Mouse (Mus musculus): ENCODE results near the gene 3110082I17Rik. TPM values are rescaled to one million over a fixed set of nuclear protein-coding genes. Genes with fewer than 3 reads are reported as not detected.
A peak's percentile ranks its signal among the peaks of the same experiment; 100 is the strongest.

3110082I17Rik gene
- polyA plus RNA-seq, 1 experiment from 2014 or later: 21.9 TPM

- H3K27me3 ChIP-seq (ENCODE audit: control insufficient read depth, insufficient read depth, low read length): peaks cover 63% of the 10 kb centered on the region
- no peak overlapping the region for H3K27ac ChIP-seq (ENCODE audit: low read depth, low read length)
- H3K9me3 ChIP-seq (replicated peaks; ENCODE audit: control insufficient read depth, low read length): no peaks in the 10 kb centered on the region
- peaks cover 14% of the 10 kb centered on the region; the same call in 1 of the 2 replicates for H3K4me1 ChIP-seq (ENCODE audit: control insufficient read depth, insufficient read depth, low read length)
- WGBS (ENCODE audit: insufficient replicate concordance): 62% methylated on average over 13 of the region's 13 CpGs
- no peak overlapping the region for H3K4me2 ChIP-seq
- no peak overlapping the region for H3K9ac ChIP-seq (ENCODE audit: low read depth, low read length)
- no peak overlapping the region for H3K4me3 ChIP-seq (ENCODE audit: low read depth, low read length)
- no peak for ATAC-seq (replicated peaks; ENCODE audit: insufficient number of reproducible peaks, low FRiP score, low TSS enrichment)
- H3K36me3 ChIP-seq (ENCODE audit: control insufficient read depth, insufficient read depth, low read length): no peaks in the 10 kb centered on the region
Measured at GRCm38 (mm10) chr5:139326111-139326696, 134.1 kb downstream of the 3110082I17Rik start.

- WGBS (ENCODE audit: insufficient replicate concordance): 3% methylated on average over 50 of the region's 61 CpGs
- ATAC-seq (replicated peaks; ENCODE audit: insufficient number of reproducible peaks, low FRiP score, low TSS enrichment): 0 out of 2 replicates have a peak, but pooled peaks have one; percentile 17
Measured at GRCm38 (mm10) chr5:139325395-139325966, 134.8 kb downstream of the 3110082I17Rik start, which contains the start of gene Adap1. Adap1 (minus strand) TSS chr5:139325622.

GRCm38 (mm10) chr5:139324691-139325394 lies 135.5 kb downstream of the 3110082I17Rik start:
- H3K4me1 ChIP-seq (ENCODE audit: control insufficient read depth, insufficient read depth, low read length): peaks cover 14% of the 10 kb centered on the region; the same call in 1 of the 2 replicates
- H3K27me3 ChIP-seq (ENCODE audit: control insufficient read depth, insufficient read depth, low read length): peaks cover 56% of the 10 kb centered on the region
- H3K4me3 ChIP-seq (ENCODE audit: low read depth, low read length): peak overlapping the region; percentile 61
- ATAC-seq (replicated peaks; ENCODE audit: insufficient number of reproducible peaks, low FRiP score, low TSS enrichment): 0 out of 2 replicates have a peak, but pooled peaks have one; percentile 16
- H3K9ac ChIP-seq (ENCODE audit: low read depth, low read length): peak overlapping the region; percentile 63
- 4% methylated on average over 38 of the region's 62 CpGs for WGBS (ENCODE audit: insufficient replicate concordance)
- no peak overlapping the region for H3K27ac ChIP-seq (ENCODE audit: low read depth, low read length)
- H3K36me3 ChIP-seq (ENCODE audit: control insufficient read depth, insufficient read depth, low read length): no peaks in the 10 kb centered on the region
- no peaks in the 10 kb centered on the region for H3K9me3 ChIP-seq (replicated peaks; ENCODE audit: control insufficient read depth, low read length)
- peak overlapping the region; percentile 98 for H3K4me2 ChIP-seq

More at GRCm38 (mm10) chr5:139325395-139325966, 134.8 kb downstream of the 3110082I17Rik start, which contains the start of gene Adap1:
- H3K4me1 ChIP-seq (ENCODE audit: control insufficient read depth, insufficient read depth, low read length): peaks cover 14% of the 10 kb centered on the region; the same call in 1 of the 2 replicates
- peak within 1 kb of the TSS; percentile 98 for H3K4me2 ChIP-seq
- peak within 1 kb of the TSS; percentile 63 for H3K9ac ChIP-seq (ENCODE audit: low read depth, low read length)
- peak within 1 kb of the TSS; percentile 61 for H3K4me3 ChIP-seq (ENCODE audit: low read depth, low read length)
- no peaks in the 10 kb centered on the region for H3K36me3 ChIP-seq (ENCODE audit: control insufficient read depth, insufficient read depth, low read length)
- H3K27ac ChIP-seq (ENCODE audit: low read depth, low read length): no peak within 1 kb of the TSS
- peaks cover 61% of the 10 kb centered on the region for H3K27me3 ChIP-seq (ENCODE audit: control insufficient read depth, insufficient read depth, low read length)
- no peaks in the 10 kb centered on the region for H3K9me3 ChIP-seq (replicated peaks; ENCODE audit: control insufficient read depth, low read length)

DNA sequence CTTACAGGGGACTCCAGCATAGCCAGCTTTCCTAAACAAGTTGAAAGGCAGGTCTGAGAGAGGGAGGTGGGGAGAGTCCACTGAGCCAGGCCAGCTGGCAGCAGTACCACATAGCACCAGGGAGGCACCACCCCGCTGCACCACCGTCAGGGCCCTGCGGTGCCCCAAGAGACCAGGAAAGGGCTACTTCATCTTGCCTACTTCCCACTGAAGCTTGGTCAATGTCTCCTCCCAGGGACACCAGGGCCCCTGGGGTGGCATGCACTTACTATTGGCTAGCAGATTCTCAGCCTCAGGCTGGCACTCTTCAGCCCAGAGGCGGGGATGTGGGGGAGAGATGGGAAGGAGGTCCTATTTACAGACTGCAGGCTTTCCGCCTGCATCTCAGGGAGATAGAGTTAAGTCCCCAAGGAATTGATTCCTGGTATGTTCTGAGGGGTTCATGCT lies 136.3 kb downstream of the 3110082I17Rik start:
- no peak overlapping the region for H3K27ac ChIP-seq (ENCODE audit: low read depth, low read length)
- H3K27me3 ChIP-seq (ENCODE audit: control insufficient read depth, insufficient read depth, low read length): peaks cover 48% of the 10 kb centered on the region
- peak overlapping the region; percentile 98 for H3K4me2 ChIP-seq
- peak overlapping the region; percentile 61; the same call in 1 of the 2 replicates for H3K4me3 ChIP-seq (ENCODE audit: low read depth, low read length)
- H3K4me1 ChIP-seq (ENCODE audit: control insufficient read depth, insufficient read depth, low read length): peaks cover 14% of the 10 kb centered on the region; the same call in 1 of the 2 replicates
- no peaks in the 10 kb centered on the region for H3K9me3 ChIP-seq (replicated peaks; ENCODE audit: control insufficient read depth, low read length)
- no peak overlapping the region for H3K9ac ChIP-seq (ENCODE audit: low read depth, low read length)
- WGBS (ENCODE audit: insufficient replicate concordance): 52% methylated on average over 5 of the region's 5 CpGs
- ATAC-seq (replicated peaks; ENCODE audit: insufficient number of reproducible peaks, low FRiP score, low TSS enrichment): no peak
- H3K36me3 ChIP-seq (ENCODE audit: control insufficient read depth, insufficient read depth, low read length): no peaks in the 10 kb centered on the region

GRCm38 (mm10) chr5:139323260-139323924 lies 136.9 kb downstream of the 3110082I17Rik start:
- no peak for ATAC-seq (replicated peaks; ENCODE audit: insufficient number of reproducible peaks, low FRiP score, low TSS enrichment)
- Histone ChIP-seq H3K9ac (ENCODE audit: low read depth, low read length) (no peak overlapping the region), H3K4me1 (ENCODE audit: control insufficient read depth, insufficient read depth, low read length) (peaks cover 14% of the 10 kb centered on the region; the same call in 1 of the 2 replicates), H3K4me2 (no peak overlapping the region), H3K27me3 (ENCODE audit: control insufficient read depth, insufficient read depth, low read length) (peaks cover 45% of the 10 kb centered on the region), H3K36me3 (ENCODE audit: control insufficient read depth, insufficient read depth, low read length) (no peaks in the 10 kb centered on the region), H3K9me3 (replicated peaks; ENCODE audit: control insufficient read depth, low read length) (no peaks in the 10 kb centered on the region), H3K27ac (ENCODE audit: low read depth, low read length) (no peak overlapping the region), H3K4me3 (ENCODE audit: low read depth, low read length) (no peak overlapping the region)
- WGBS (ENCODE audit: insufficient replicate concordance): 75% methylated on average over 9 of the region's 9 CpGs

DNA sequence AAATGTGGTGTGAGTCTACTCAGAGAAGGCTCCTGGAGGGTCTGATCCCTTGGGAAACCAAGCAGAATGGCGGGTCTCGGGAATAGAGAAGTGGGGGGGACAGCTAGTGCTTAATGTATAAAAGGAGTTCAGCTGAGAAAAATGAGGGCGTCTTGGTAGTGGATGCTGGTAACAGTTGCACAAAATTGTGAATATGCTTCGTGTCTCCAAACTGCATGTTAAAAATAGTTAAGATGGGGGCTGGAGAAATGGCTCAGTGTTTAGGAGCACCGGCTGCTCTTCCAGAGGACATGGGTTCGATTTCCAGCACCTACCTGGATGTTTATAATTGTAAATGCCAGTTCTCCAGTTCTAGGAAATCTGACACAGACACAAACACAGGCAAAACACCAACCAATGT lies 139.0 kb downstream of the 3110082I17Rik start:
- no peak for ATAC-seq (replicated peaks; ENCODE audit: insufficient number of reproducible peaks, low FRiP score, low TSS enrichment)
- H3K27me3 ChIP-seq (ENCODE audit: control insufficient read depth, insufficient read depth, low read length): peaks cover 32% of the 10 kb centered on the region
- H3K9me3 ChIP-seq (replicated peaks; ENCODE audit: control insufficient read depth, low read length): no peaks in the 10 kb centered on the region
- 76% methylated on average over 6 of the region's 6 CpGs for WGBS (ENCODE audit: insufficient replicate concordance)
- no peak overlapping the region for H3K4me3 ChIP-seq (ENCODE audit: low read depth, low read length)
- H3K27ac ChIP-seq (ENCODE audit: low read depth, low read length): no peak overlapping the region
- H3K36me3 ChIP-seq (ENCODE audit: control insufficient read depth, insufficient read depth, low read length): no peaks in the 10 kb centered on the region
- no peak overlapping the region for H3K9ac ChIP-seq (ENCODE audit: low read depth, low read length)
- peaks cover 14% of the 10 kb centered on the region; the same call in 1 of the 2 replicates for H3K4me1 ChIP-seq (ENCODE audit: control insufficient read depth, insufficient read depth, low read length)
- H3K4me2 ChIP-seq: no peak overlapping the region

- no peaks in the 10 kb centered on the region for H3K36me3 ChIP-seq (ENCODE audit: control insufficient read depth, insufficient read depth, low read length)
- H3K4me1 ChIP-seq (ENCODE audit: control insufficient read depth, insufficient read depth, low read length): peaks cover 12% of the 10 kb centered on the region; the same call in 1 of the 2 replicates
- H3K9ac ChIP-seq (ENCODE audit: low read depth, low read length): no peak overlapping the region
- H3K9me3 ChIP-seq (replicated peaks; ENCODE audit: control insufficient read depth, low read length): no peaks in the 10 kb centered on the region
- H3K4me3 ChIP-seq (ENCODE audit: low read depth, low read length): no peak overlapping the region
- no peak for ATAC-seq (replicated peaks; ENCODE audit: insufficient number of reproducible peaks, low FRiP score, low TSS enrichment)
- 75% methylated on average over 7 of the region's 7 CpGs for WGBS (ENCODE audit: insufficient replicate concordance)
- H3K4me2 ChIP-seq: no peak overlapping the region
- no peak overlapping the region for H3K27ac ChIP-seq (ENCODE audit: low read depth, low read length)
- H3K27me3 ChIP-seq (ENCODE audit: control insufficient read depth, insufficient read depth, low read length): peaks cover 23% of the 10 kb centered on the region
Measured at GRCm38 (mm10) chr5:139320424-139320823, 139.9 kb downstream of the 3110082I17Rik start.
